Mouse (Mus musculus) lung, embryonic 14.5 days (tissue): Measurements from ENCODE around the gene Hecw2. TPM values are rescaled to one million over a fixed set of nuclear protein-coding genes. Genes with fewer than 3 reads are reported as not detected.
A peak's percentile ranks its signal among the peaks of the same experiment; 100 is the strongest.

Source experiments
- ATAC-seq: fragments of 200-750 bp; cut with Nextera tagmentation; 2 replicates; pipeline ENCODE4 v1.8.0; 2017; ENCODE audit warnings: mild to moderate bottlenecking, moderate TSS enrichment, moderate library complexity; ENCODE audit not compliant: insufficient read depth
- DNase-seq: peaks from one replicate; pipeline ENCODE4 v3.0.0-alpha.2; 2015
- H3K27ac ChIP-seq: fragments of 300-500 bp; sonication (generic); 2 replicates; pipeline ENCODE4 v1.5.1; 2014; ENCODE audit warnings: low read depth, mild to moderate bottlenecking, moderate library complexity
- H3K27me3 ChIP-seq: fragments of 300-500 bp; sonication (generic); 2 replicates; pipeline ENCODE4 v1.6.1; 2014; ENCODE audit warnings: low read length, control low read depth; ENCODE audit not compliant: insufficient read depth
- H3K36me3 ChIP-seq: fragments of 300-500 bp; sonication (generic); 2 replicates; pipeline ENCODE4 v1.6.1; 2014; ENCODE audit warnings: control low read depth; ENCODE audit not compliant: insufficient read depth
- H3K4me1 ChIP-seq: fragments of 300-500 bp; sonication (generic); 2 replicates; pipeline ENCODE4 v1.6.1; 2014; ENCODE audit warnings: antibody characterized with exemption, control low read depth; ENCODE audit not compliant: insufficient read depth
- H3K4me2 ChIP-seq: fragments of 300-500 bp; sonication (generic); 2 replicates; pipeline ENCODE4 v1.6.1; 2014; ENCODE audit warnings: mild to moderate bottlenecking
- H3K4me3 ChIP-seq: fragments of 300-500 bp; sonication (generic); 2 replicates; pipeline ENCODE4 v1.5.1; 2014; ENCODE audit warnings: low read depth, low read length
- H3K9ac ChIP-seq: fragments of 300-500 bp; sonication (generic); 2 replicates; pipeline ENCODE4 v1.6.1; 2014
- H3K9me3 ChIP-seq: fragments of 300-500 bp; sonication (generic); 2 replicates; pipeline ENCODE4 v1.6.1; 2016; ENCODE audit warnings: low read depth, low read length, control low read depth
- CTCF ChIP-seq: IDR thresholded peaks from 2 replicates; pipeline ENCODE4 v1.5.1; 2016; ENCODE audit warnings: antibody characterized with exemption, low read depth
- WGBS: fragments of 180-500 bp; shearing (Covaris S2); extraction: QIAGEN DNeasy Blood & Tissue Kit; methylation state at CpG from one replicate; pipeline ENCODE4 v1.1.7; 2014; 5-methylcytosine and 5-hydroxymethylcytosine counted together
- polyA plus RNA-seq: library from polyadenylated mRNA; unstranded; fragments of >200 nt; fragmentation: Nextera tagmentation; extraction: Ambion mirVana; gene quantifications from 2 replicates; pipeline ENCODE4 v1.2.1, GENCODE M21; 2014

The Hecw2 gene
- polyA plus RNA-seq, 1 experiment from 2014 or later, result 5.8 TPM

DNA sequence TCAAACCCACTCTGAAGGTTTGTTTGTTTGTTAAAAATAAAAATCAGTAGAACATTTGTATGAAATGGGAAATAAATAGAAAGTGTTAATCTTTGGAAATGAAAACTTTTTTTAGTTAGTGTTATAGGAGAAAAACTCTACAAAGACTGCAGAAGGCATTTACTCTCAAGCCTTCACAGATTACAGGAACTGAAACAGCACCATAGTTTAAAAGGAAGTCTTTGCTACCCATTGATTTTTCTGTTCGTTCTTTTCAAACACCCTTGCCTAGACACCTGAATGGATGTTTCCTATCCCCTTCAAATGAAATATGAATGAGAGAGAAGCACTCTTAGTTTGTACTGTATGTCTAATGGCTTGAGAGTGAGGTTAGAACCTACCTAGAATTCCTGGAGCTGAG, 126.7 kb downstream of the Hecw2 start:
- no peak overlapping the region for H3K9ac ChIP-seq
- no peak for ATAC-seq
- H3K9me3 ChIP-seq, result no peaks in the 10 kb centered on the region
- H3K36me3 ChIP-seq, result no peaks in the 10 kb centered on the region
- no peak overlapping the region for H3K4me2 ChIP-seq
- no peak overlapping the region for H3K4me3 ChIP-seq
- 64% methylated on average over 1 of the region's 1 CpGs for WGBS
- H3K4me1 ChIP-seq, result no peaks in the 10 kb centered on the region
- H3K27me3 ChIP-seq, result no peaks in the 10 kb centered on the region
- DNase-seq, result no peak
- no peak for TF ChIP-seq CTCF
- H3K27ac ChIP-seq, result no peak overlapping the region

GRCm38 (mm10) chr1:54065434-54065833, 129.5 kb downstream of the Hecw2 start:
- ATAC-seq, result no peak
- no peaks in the 10 kb centered on the region for H3K36me3 ChIP-seq
- H3K4me2 ChIP-seq, result no peak overlapping the region
- H3K4me1 ChIP-seq, result no peaks in the 10 kb centered on the region
- H3K4me3 ChIP-seq, result no peak overlapping the region
- WGBS, result 79% methylated on average over 1 of the region's 1 CpGs
- TF ChIP-seq CTCF, result no peak
- H3K27ac ChIP-seq, result no peak overlapping the region
- no peak for DNase-seq
- no peak overlapping the region for H3K9ac ChIP-seq
- H3K9me3 ChIP-seq, result no peaks in the 10 kb centered on the region
- no peaks in the 10 kb centered on the region for H3K27me3 ChIP-seq

DNA sequence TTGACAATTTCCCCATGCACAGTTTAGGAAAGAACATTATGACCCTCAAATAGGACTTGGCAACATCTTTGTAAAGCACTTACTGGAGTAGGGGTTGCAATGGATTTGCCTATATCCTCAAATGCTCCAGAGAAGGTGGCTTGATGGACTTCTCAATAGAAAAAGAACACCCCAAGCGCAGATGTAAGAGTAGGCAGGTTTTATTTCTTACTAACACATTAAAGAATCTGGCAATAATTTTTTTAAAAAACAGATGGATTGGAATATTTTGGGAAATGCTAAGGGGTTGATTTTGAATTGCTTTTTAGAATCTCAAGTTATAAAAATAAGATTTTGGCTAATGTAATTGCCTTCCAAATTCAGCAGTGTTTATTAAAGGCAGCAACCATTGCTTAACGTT, 133.9 kb downstream of the Hecw2 start:
- ATAC-seq, result no peak
- H3K9me3 ChIP-seq, result no peaks in the 10 kb centered on the region
- no peak for DNase-seq
- no peak overlapping the region for H3K27ac ChIP-seq
- TF ChIP-seq CTCF, result no peak
- no peak overlapping the region for H3K4me2 ChIP-seq
- H3K9ac ChIP-seq, result no peak overlapping the region
- no peak overlapping the region for H3K4me3 ChIP-seq
- H3K4me1 ChIP-seq, result no peaks in the 10 kb centered on the region
- H3K27me3 ChIP-seq, result no peaks in the 10 kb centered on the region
- WGBS, result 89% methylated on average over 2 of the region's 2 CpGs
- H3K36me3 ChIP-seq, result no peaks in the 10 kb centered on the region

DNA sequence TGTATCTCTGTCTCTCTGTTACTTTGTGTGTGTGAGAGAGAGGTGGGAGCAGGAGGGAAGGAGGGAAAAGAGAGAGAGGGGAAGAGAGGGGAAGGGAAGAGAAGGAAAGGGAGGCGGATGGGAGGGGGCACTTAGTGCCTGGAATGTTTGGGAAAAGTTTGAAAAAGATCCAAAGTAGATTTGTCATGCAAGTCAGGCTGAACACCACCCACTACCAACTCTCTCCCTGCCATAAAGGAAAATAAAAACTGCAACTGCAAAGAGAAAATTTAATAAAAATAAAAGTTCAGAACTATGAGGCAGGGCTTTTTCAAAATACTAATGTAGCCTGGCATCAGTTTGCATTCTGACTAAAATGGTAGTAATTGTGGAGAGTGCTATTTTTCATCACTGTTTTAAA, 135.2 kb downstream of the Hecw2 start:
- DNase-seq (no peak), ATAC-seq (no peak)
- no peak overlapping the region for H3K4me3 ChIP-seq
- no peaks in the 10 kb centered on the region for H3K9me3 ChIP-seq
- 32% methylated on average over 1 of the region's 1 CpGs for WGBS
- no peak overlapping the region for H3K27ac ChIP-seq
- H3K9ac ChIP-seq, result no peak overlapping the region
- no peak overlapping the region for H3K4me2 ChIP-seq
- H3K27me3 ChIP-seq, result no peaks in the 10 kb centered on the region
- H3K4me1 ChIP-seq, result no peaks in the 10 kb centered on the region
- no peaks in the 10 kb centered on the region for H3K36me3 ChIP-seq
- TF ChIP-seq CTCF, result no peak

- ATAC-seq (no peak), DNase-seq (no peak)
- Histone ChIP-seq H3K9me3 (no peaks in the 10 kb centered on the region), H3K9ac (no peak overlapping the region), H3K27ac (no peak overlapping the region), H3K4me3 (no peak overlapping the region), H3K4me1 (no peaks in the 10 kb centered on the region), H3K27me3 (no peaks in the 10 kb centered on the region), H3K36me3 (no peaks in the 10 kb centered on the region), H3K4me2 (no peak overlapping the region)
- no peak for TF ChIP-seq CTCF
These were observed 142.2 kb downstream of the Hecw2 start for GRCm38 (mm10) chr1:54052771-54053170.

- no peaks in the 10 kb centered on the region for H3K36me3 ChIP-seq
- H3K4me2 ChIP-seq, result no peak overlapping the region
- no peaks in the 10 kb centered on the region for H3K27me3 ChIP-seq
- H3K27ac ChIP-seq, result no peak overlapping the region
- DNase-seq (peak; percentile 26), ATAC-seq (no peak)
- TF ChIP-seq CTCF, result no peak
- H3K9me3 ChIP-seq, result no peaks in the 10 kb centered on the region
- 28% methylated on average over 1 of the region's 1 CpGs for WGBS
- H3K4me3 ChIP-seq, result no peak overlapping the region
- no peak overlapping the region for H3K9ac ChIP-seq
- H3K4me1 ChIP-seq, result no peaks in the 10 kb centered on the region
These were observed 148.0 kb downstream of the Hecw2 start for GRCm38 (mm10) chr1:54046923-54047322.

DNA sequence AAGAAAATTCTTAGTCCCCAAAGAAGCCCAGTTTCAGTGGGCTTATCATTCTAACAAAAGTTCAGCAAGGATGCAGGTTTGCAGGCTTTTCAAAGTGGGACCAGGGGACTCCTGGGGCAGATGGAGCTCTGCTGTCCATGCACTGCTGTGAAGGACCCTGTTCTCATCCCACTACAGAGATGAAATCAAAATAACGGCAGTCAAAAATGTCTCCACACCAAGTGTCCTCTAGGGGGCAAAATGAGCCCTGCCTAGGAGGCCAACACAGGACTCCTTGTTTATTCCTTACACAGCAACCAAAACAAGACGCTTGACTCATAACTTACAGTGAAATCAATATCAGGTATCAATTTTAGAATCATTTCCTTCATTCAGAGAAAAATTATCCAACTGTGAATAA, 155.9 kb downstream of the Hecw2 start:
- no peaks in the 10 kb centered on the region for H3K4me1 ChIP-seq
- H3K27ac ChIP-seq, result no peak overlapping the region
- H3K4me3 ChIP-seq, result no peak overlapping the region
- peak; percentile 65 for TF ChIP-seq CTCF
- H3K4me2 ChIP-seq, result no peak overlapping the region
- 43% methylated on average over 2 of the region's 2 CpGs for WGBS
- DNase-seq (peak; percentile 74), ATAC-seq (peak; percentile 49; the same call in 1 of the 2 replicates)
- H3K9me3 ChIP-seq, result no peaks in the 10 kb centered on the region
- no peak overlapping the region for H3K9ac ChIP-seq
- H3K27me3 ChIP-seq, result no peaks in the 10 kb centered on the region
- no peaks in the 10 kb centered on the region for H3K36me3 ChIP-seq

DNA sequence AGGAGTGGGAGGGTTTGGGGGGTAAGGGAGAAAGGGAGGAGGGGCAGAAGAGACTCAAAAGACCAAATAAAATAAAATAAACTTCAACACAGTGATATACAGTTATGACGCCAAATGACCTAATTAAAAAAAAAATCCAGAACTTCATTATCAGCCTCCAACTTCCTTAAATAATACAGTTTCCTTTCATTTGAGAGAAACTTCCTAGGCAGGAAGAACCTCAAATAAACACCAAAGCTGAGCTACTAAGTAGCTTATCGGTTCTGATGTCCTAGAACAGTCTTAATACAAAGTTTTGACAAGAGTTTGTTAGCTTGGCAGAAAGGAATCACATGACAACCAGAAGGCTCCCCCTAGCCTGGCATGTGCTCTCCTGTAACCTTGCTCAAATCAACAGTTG, 177.3 kb downstream of the Hecw2 start:
- H3K9me3 ChIP-seq, result no peaks in the 10 kb centered on the region
- no peaks in the 10 kb centered on the region for H3K4me1 ChIP-seq
- no peak overlapping the region for H3K4me2 ChIP-seq
- H3K27ac ChIP-seq, result no peak overlapping the region
- DNase-seq (no peak), ATAC-seq (no peak)
- no peak overlapping the region for H3K4me3 ChIP-seq
- no peak overlapping the region for H3K9ac ChIP-seq
- no peaks in the 10 kb centered on the region for H3K27me3 ChIP-seq
- H3K36me3 ChIP-seq, result no peaks in the 10 kb centered on the region
- 40% methylated on average over 2 of the region's 2 CpGs for WGBS
- TF ChIP-seq CTCF, result no peak
